Mouse (Mus musculus): ENCODE measurements around the gene Lrrc51. TPM values are rescaled to one million over a fixed set of nuclear protein-coding genes. Genes with fewer than 3 reads are reported as not detected.
A peak's percentile ranks its signal among the peaks of the same experiment; 100 is the strongest.
"Not testable (repeated sequence)": the region's sequence is repeated elsewhere in the genome, so short reads cannot be mapped to it uniquely, and the experiment has no call there.

Lrrc51 gene
- total and polyA plus RNA-seq, 3 experiments, result 13.6 to 30.8 TPM; not detected in 1

DNA sequence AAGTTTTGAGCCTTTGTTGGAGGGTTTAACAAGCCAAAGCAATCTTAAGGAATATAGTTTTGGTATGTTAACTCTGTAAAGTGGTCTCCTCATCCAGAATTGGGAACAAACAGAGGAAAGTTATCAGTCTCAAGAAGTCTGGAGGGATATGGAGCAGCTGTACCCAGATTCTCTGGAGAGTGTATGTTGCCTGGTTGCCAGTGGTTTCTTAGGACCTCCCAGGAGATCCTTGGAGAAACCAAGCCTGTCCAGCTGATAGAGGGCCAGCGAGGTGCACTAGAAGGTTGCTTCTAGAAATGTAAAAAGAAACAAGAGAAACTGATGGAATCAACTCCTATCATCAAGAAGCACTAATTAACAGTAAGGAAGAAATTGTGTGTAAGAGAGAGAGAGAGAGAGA lies 18.0 kb upstream of the Lrrc51 start:
- Histone ChIP-seq H3K27me3 (ENCODE audit: control insufficient read depth in 1 of 2, insufficient read depth in 2 of 2, low read length in 2 of 2) (no peaks in the 10 kb centered on the region), H3K36me3 (ENCODE audit: control insufficient read depth in 1 of 2, insufficient read depth in 2 of 2, low read length in 2 of 2) (peaks cover 0 to 29% of the 10 kb centered on the region in 2 experiments; a peak in 2 of 4 replicates), H3K4me3 (ENCODE audit: control insufficient read depth in 1 of 2, insufficient read depth in 1 of 2, low read depth in 2 of 2, low read length in 2 of 2) (no peak overlapping the region), H3K79me2 (ENCODE audit: control insufficient read depth, insufficient read depth, low read length, poor library complexity) (peaks cover 24% of the 10 kb centered on the region), H3K9me3 (replicated peaks; ENCODE audit: insufficient read depth, low read length) (no peaks in the 10 kb centered on the region), H3K4me1 (ENCODE audit: control insufficient read depth in 1 of 2, insufficient read depth in 2 of 2, low read length in 2 of 2) (peaks cover 19 to 20% of the 10 kb centered on the region in 2 experiments), H3K9ac (ENCODE audit: control insufficient read depth, low read depth, low read length, poor library complexity, severe bottlenecking) (no peak overlapping the region), H3K27ac (ENCODE audit: control insufficient read depth, low read depth, low read length) (no peak overlapping the region)
- DNase-seq (ENCODE audit: low read depth, low spot score), result no peak
- TF ChIP-seq CTCF (IDR thresholded peaks at IDR 0.05 in 2 of 3, conservative IDR thresholded peaks at IDR 0.05 in 1 of 3; ENCODE audit: control insufficient read depth in 1 of 3, insufficient read depth in 1 of 3, low read depth in 2 of 3, low read length in 3 of 3, poor library complexity in 1 of 3, severe bottlenecking in 1 of 3), result no peak
- TF ChIP-seq KAT2A (conservative IDR thresholded peaks at IDR 0.05; ENCODE audit: low read depth, low read length), result no peak
- no peak for TF ChIP-seq POLR2A (IDR thresholded peaks at IDR 0.05; ENCODE audit: control insufficient read depth in 1 of 2, insufficient read depth in 1 of 2, low read depth in 1 of 2, low read length in 2 of 2, poor library complexity in 1 of 2)
- TF ChIP-seq MYC (IDR thresholded peaks at IDR 0.05; ENCODE audit: low read depth, low read length), result no peak
- TF ChIP-seq MXI1 (IDR thresholded peaks at IDR 0.05; ENCODE audit: low read depth, low read length), result no peak
- TF ChIP-seq GATA1 (IDR thresholded peaks at IDR 0.05; ENCODE audit: low read depth, low read length), result no peak
- no peak for TF ChIP-seq ZNF384 (IDR thresholded peaks at IDR 0.05; ENCODE audit: low read depth, low read length)
- TF ChIP-seq POLR2AphosphoS2 (IDR thresholded peaks at IDR 0.05; ENCODE audit: low read length), result no peak
- no peak for TF ChIP-seq NELFE (IDR thresholded peaks at IDR 0.05; ENCODE audit: low read depth, low read length)
- TF ChIP-seq CHD2 (IDR thresholded peaks at IDR 0.05; ENCODE audit: low read length), result no peak
- TF ChIP-seq TAL1 (IDR thresholded peaks at IDR 0.05; ENCODE audit: low read length), result no peak
- no peak for TF ChIP-seq SMC3 (IDR thresholded peaks at IDR 0.05; ENCODE audit: low read depth, low read length)
- TF ChIP-seq BHLHE40 (IDR thresholded peaks at IDR 0.05; ENCODE audit: borderline replicate concordance, low read depth, low read length), result no peak
- no peak for TF ChIP-seq MAFK (IDR thresholded peaks at IDR 0.05; ENCODE audit: borderline replicate concordance, low read depth, low read length)
- TF ChIP-seq HCFC1 (IDR thresholded peaks at IDR 0.05; ENCODE audit: low read depth, low read length), result no peak
- TF ChIP-seq E2F4 (IDR thresholded peaks at IDR 0.05; ENCODE audit: borderline replicate concordance, low read depth, low read length), result no peak

DNA sequence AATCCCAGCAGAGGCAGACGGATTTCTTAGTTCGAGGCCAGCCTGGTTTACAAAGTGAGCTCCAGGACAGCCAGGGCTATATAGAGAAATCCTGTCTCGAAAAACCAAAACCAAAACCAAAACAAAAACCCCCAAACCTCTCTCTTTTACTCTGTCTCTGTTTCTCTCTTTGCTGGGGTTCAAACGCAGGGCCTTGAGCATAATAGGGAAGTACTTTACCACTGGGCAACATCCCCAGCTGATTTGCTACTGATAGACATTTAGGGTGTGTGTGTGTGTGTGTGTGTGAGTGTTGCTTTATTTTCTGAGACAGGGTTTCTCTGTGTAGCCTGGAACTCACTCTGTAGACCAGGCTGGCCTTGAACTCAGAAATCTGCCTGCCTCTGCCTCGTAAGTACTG lies 15.3 kb upstream of the Lrrc51 start:
- not testable (repeated sequence) for H3K4me1 ChIP-seq (ENCODE audit: control insufficient read depth in 1 of 2, insufficient read depth in 2 of 2, low read length in 2 of 2); H3K27me3 ChIP-seq (ENCODE audit: control insufficient read depth in 1 of 2, insufficient read depth in 2 of 2, low read length in 2 of 2); H3K9me3 ChIP-seq (replicated peaks; ENCODE audit: insufficient read depth, low read length)
- peaks cover 26% of the 10 kb centered on the region for H3K79me2 ChIP-seq (ENCODE audit: control insufficient read depth, insufficient read depth, low read length, poor library complexity)
- H3K9ac ChIP-seq (ENCODE audit: control insufficient read depth, low read depth, low read length, poor library complexity, severe bottlenecking), result peak overlapping the region; percentile 8; the same call in 1 of the 2 replicates
- TF ChIP-seq TBP (IDR thresholded peaks at IDR 0.05; ENCODE audit: low read depth, low read length) (0 out of 2 replicates have a peak, but pooled peaks have one; percentile 20), GATA1 (IDR thresholded peaks at IDR 0.05; ENCODE audit: low read depth, low read length) (peak; percentile 74), ETS1 (IDR thresholded peaks at IDR 0.05; ENCODE audit: low read depth, low read length) (peak; percentile 92), EP300 (IDR thresholded peaks at IDR 0.05; ENCODE audit: low read depth in 1 of 2, low read length in 2 of 2) (peak in 1 of 2 experiments; percentile 41; a peak in 1 of 4 replicates), MXI1 (IDR thresholded peaks at IDR 0.05; ENCODE audit: low read depth, low read length) (0 out of 2 replicates have a peak, but pooled peaks have one; percentile 38), SIN3A (IDR thresholded peaks at IDR 0.05; ENCODE audit: low read length) (peak; percentile 88)
- peak overlapping the region; percentile 8 to 31; a peak in 2 of 4 replicates for H3K4me3 ChIP-seq (ENCODE audit: control insufficient read depth in 1 of 2, insufficient read depth in 1 of 2, low read depth in 2 of 2, low read length in 2 of 2)
- peak; percentile 85 for DNase-seq (ENCODE audit: low read depth, low spot score)
- 0 out of 2 replicates have a peak overlapping the region, but pooled peaks have one; percentile 19 for H3K27ac ChIP-seq (ENCODE audit: control insufficient read depth, low read depth, low read length)
- peaks cover 0 to 13% of the 10 kb centered on the region in 2 experiments; a peak in 2 of 4 replicates for H3K36me3 ChIP-seq (ENCODE audit: control insufficient read depth in 1 of 2, insufficient read depth in 2 of 2, low read length in 2 of 2)
